Mouse (Mus musculus) R1 (cell line): ENCODE data around the gene Pkd1.
A peak's percentile ranks its signal among the peaks of the same experiment; 100 is the strongest.

ENCODE experiments used
- DNase-seq: peaks from one replicate; pipeline ENCODE4 v3.0.0-alpha.2; 2018; ENCODE audit warnings: low read depth, low spot score

Pkd1 gene

GRCm38 (mm10) chr17:24549618-24550415 lies at the start of gene Pkd1:
Gene Pkd1 (plus strand): TSS chr17:24549834.
- DNase-seq: peak; percentile 99

GRCm38 (mm10) chr17:24502208-24502607 lies 47.4 kb upstream of the Pkd1 start:
- peak; percentile 69 for DNase-seq

GRCm38 (mm10) chr17:24504085-24504484 lies 45.5 kb upstream of the Pkd1 start:
- DNase-seq: no peak

- DNase-seq: no peak
These were observed 44.2 kb upstream of the Pkd1 start for GRCm38 (mm10) chr17:24505286-24505955.

GRCm38 (mm10) chr17:24506332-24507070 lies 43.1 kb upstream of the Pkd1 start:
- peak; percentile 38 for DNase-seq

GRCm38 (mm10) chr17:24507129-24507664 lies 42.4 kb upstream of the Pkd1 start:
- DNase-seq: peak; percentile 48

- no peak for DNase-seq
These were observed 41.7 kb upstream of the Pkd1 start for GRCm38 (mm10) chr17:24507806-24508460.

GRCm38 (mm10) chr17:24513609-24514008 lies 36.0 kb upstream of the Pkd1 start:
- DNase-seq: peak; percentile 67

- no peak for DNase-seq
These were observed 35.1 kb upstream of the Pkd1 start for GRCm38 (mm10) chr17:24514270-24515257.

GRCm38 (mm10) chr17:24520450-24520849 lies 29.2 kb upstream of the Pkd1 start:
- no peak for DNase-seq

GRCm38 (mm10) chr17:24524734-24525133 lies 24.9 kb upstream of the Pkd1 start:
- DNase-seq: no peak

- DNase-seq: no peak
These were observed 22.3 kb upstream of the Pkd1 start for GRCm38 (mm10) chr17:24527315-24527714.

- peak; percentile 100 for DNase-seq
These were observed 21.7 kb upstream of the Pkd1 start, which contains the start of gene Traf7 for GRCm38 (mm10) chr17:24527723-24528559. Gene Traf7 (minus strand): TSS chr17:24527938.

- no peak for DNase-seq
These were observed 21.1 kb upstream of the Pkd1 start for GRCm38 (mm10) chr17:24528560-24528918.

GRCm38 (mm10) chr17:24529007-24529451 lies 20.6 kb upstream of the Pkd1 start:
- DNase-seq: peak; percentile 84

- peak; percentile 45 for DNase-seq
These were observed 19.8 kb upstream of the Pkd1 start for GRCm38 (mm10) chr17:24529883-24530282.

GRCm38 (mm10) chr17:24530361-24531050 lies 19.1 kb upstream of the Pkd1 start:
- DNase-seq: peak; percentile 55

GRCm38 (mm10) chr17:24531064-24531463 lies 18.6 kb upstream of the Pkd1 start:
- DNase-seq: no peak

- no peak for DNase-seq
These were observed 17.6 kb upstream of the Pkd1 start for GRCm38 (mm10) chr17:24532045-24532444.
